Mouse (Mus musculus) hindbrain, postnatal 0 days (tissue): ENCODE data around the gene Tmcc2. TPM values are rescaled to one million over a fixed set of nuclear protein-coding genes. Genes with fewer than 3 reads are reported as not detected.

Experiments
- ATAC-seq: fragments of 200-750 bp; cut with Nextera tagmentation; 2 replicates; pipeline ENCODE4 v1.8.0; 2017; ENCODE audit warnings: mild to moderate bottlenecking, moderate TSS enrichment, moderate library complexity
- DNase-seq: peaks from one replicate; pipeline ENCODE4 v3.0.0-alpha.2; 2015; ENCODE audit warnings: low spot score
- H3K27ac ChIP-seq: fragments of 300-500 bp; sonication (generic); 2 replicates; pipeline ENCODE4 v1.5.1; 2014; ENCODE audit warnings: mild to moderate bottlenecking
- H3K27me3 ChIP-seq: fragments of 300-500 bp; sonication (generic); 2 replicates; pipeline ENCODE4 v1.6.1; 2014; ENCODE audit warnings: low read length, mixed read lengths; ENCODE audit not compliant: insufficient read depth
- H3K36me3 ChIP-seq: fragments of 300-500 bp; sonication (generic); 2 replicates; pipeline ENCODE4 v1.6.1; 2014; ENCODE audit warnings: low read length, mixed read lengths; ENCODE audit not compliant: insufficient read depth
- H3K4me1 ChIP-seq: fragments of 300-500 bp; sonication (generic); 2 replicates; pipeline ENCODE4 v1.6.1; 2014; ENCODE audit warnings: antibody characterized with exemption, low read length, mixed read lengths; ENCODE audit not compliant: insufficient read depth
- H3K4me2 ChIP-seq: fragments of 300-500 bp; sonication (generic); 2 replicates; pipeline ENCODE4 v1.6.1; 2014; ENCODE audit warnings: low read depth, mild to moderate bottlenecking, low read length, moderate library complexity, mixed read lengths
- H3K4me3 ChIP-seq: fragments of 300-500 bp; sonication (generic); 2 replicates; pipeline ENCODE4 v1.5.1; 2014; ENCODE audit warnings: low read length
- H3K9ac ChIP-seq: fragments of 300-500 bp; sonication (generic); replicated peaks from 2 replicates; pipeline ENCODE4 v1.6.1; 2014; ENCODE audit warnings: mild to moderate bottlenecking, low read length, moderate library complexity, mixed read lengths
- H3K9me3 ChIP-seq: fragments of 300-500 bp; sonication (generic); 2 replicates; pipeline ENCODE4 v1.6.1; 2016; ENCODE audit warnings: low read length, mixed read lengths
- CTCF ChIP-seq: IDR thresholded peaks from 2 replicates; pipeline ENCODE4 v1.5.1; 2016; ENCODE audit warnings: antibody characterized with exemption, control low read depth, low read depth
- WGBS: fragments of 180-500 bp; shearing (Covaris S2); extraction: QIAGEN DNeasy Blood & Tissue Kit; methylation state at CpG from one replicate; pipeline ENCODE4 v1.1.7; 2014; 5-methylcytosine and 5-hydroxymethylcytosine counted together
- polyA plus RNA-seq: library from polyadenylated mRNA; unstranded; fragments of >200 nt; fragmentation: Nextera tagmentation; extraction: Ambion mirVana; gene quantifications from 2 replicates; pipeline ENCODE4 v1.2.1, GENCODE M21; 2015
- total RNA-seq: library from RNA; depleted of rRNA; stranded (reverse); fragments of >200 nt; gene quantifications from 2 replicates; pipeline ENCODE4 v1.2.3, GENCODE M21; 2014

Tmcc2 gene
- total and polyA plus RNA-seq, 2 experiments from 2014 or later: 33.5 to 138 TPM

- Histone ChIP-seq H3K4me3 (no peak overlapping the region), H3K9ac (no peak overlapping the region), H3K9me3 (no peaks in the 10 kb centered on the region), H3K27ac (no peak overlapping the region), H3K36me3 (0 out of 2 replicates have a peak, but pooled peaks cover 7% of the 10 kb centered on the region), H3K27me3 (no peaks in the 10 kb centered on the region), H3K4me1 (peaks cover 33% of the 10 kb centered on the region), H3K4me2 (no peak overlapping the region)
- WGBS: 58% methylated on average over 5 of the region's 5 CpGs
- TF ChIP-seq CTCF: no peak
- ATAC-seq (no peak), DNase-seq (no peak)
Observed at GRCm38 (mm10) chr1:132372354-132372753, 18.7 kb downstream of the Tmcc2 start.

- no peak for TF ChIP-seq CTCF
- H3K9me3 ChIP-seq: no peaks in the 10 kb centered on the region
- H3K27ac ChIP-seq: no peak overlapping the region; the same call in 1 of the 2 replicates
- no peaks in the 10 kb centered on the region for H3K27me3 ChIP-seq
- no peak for DNase-seq
- ATAC-seq: no peak
- H3K4me1 ChIP-seq: peaks cover 29% of the 10 kb centered on the region
- no peak overlapping the region for H3K4me3 ChIP-seq
- 0 out of 2 replicates have a peak overlapping the region, but pooled peaks have one; percentile 26 for H3K9ac ChIP-seq
- H3K36me3 ChIP-seq: 0 out of 2 replicates have a peak, but pooled peaks cover 7% of the 10 kb centered on the region
- 39% methylated on average over 8 of the region's 8 CpGs for WGBS
- no peak overlapping the region for H3K4me2 ChIP-seq
Observed at GRCm38 (mm10) chr1:132371298-132372081, 19.6 kb downstream of the Tmcc2 start.

GRCm38 (mm10) chr1:132370681-132371173 is 20.4 kb downstream of the Tmcc2 start:
- Histone ChIP-seq H3K27ac (no peak overlapping the region; the same call in 1 of the 2 replicates), H3K9me3 (no peaks in the 10 kb centered on the region), H3K9ac (no peak overlapping the region), H3K4me1 (peaks cover 32% of the 10 kb centered on the region), H3K27me3 (no peaks in the 10 kb centered on the region), H3K4me3 (no peak overlapping the region), H3K4me2 (no peak overlapping the region), H3K36me3 (0 out of 2 replicates have a peak, but pooled peaks cover 7% of the 10 kb centered on the region)
- ATAC-seq: peak; percentile 6; the same call in 1 of the 2 replicates
- no peak for DNase-seq
- WGBS: 66% methylated on average over 9 of the region's 9 CpGs
- TF ChIP-seq CTCF: no peak

GRCm38 (mm10) chr1:132367692-132368506 is 23.2 kb downstream of the Tmcc2 start:
- Histone ChIP-seq H3K9me3 (no peaks in the 10 kb centered on the region), H3K27me3 (no peaks in the 10 kb centered on the region), H3K4me1 (peaks cover 16% of the 10 kb centered on the region), H3K27ac (no peak overlapping the region), H3K9ac (no peak overlapping the region), H3K4me2 (no peak overlapping the region), H3K36me3 (no peaks in the 10 kb centered on the region), H3K4me3 (no peak overlapping the region)
- DNase-seq: peak; percentile 93
- TF ChIP-seq CTCF: peak; percentile 96
- peak; percentile 90 for ATAC-seq
- 27% methylated on average over 7 of the region's 7 CpGs for WGBS

- H3K27me3 ChIP-seq: no peaks in the 10 kb centered on the region
- no peaks in the 10 kb centered on the region for H3K36me3 ChIP-seq
- 52% methylated on average over 6 of the region's 6 CpGs for WGBS
- H3K4me1 ChIP-seq: peaks cover 11% of the 10 kb centered on the region; the same call in 1 of the 2 replicates
- H3K4me2 ChIP-seq: no peak overlapping the region
- 0 out of 2 replicates have a peak overlapping the region, but pooled peaks have one; percentile 11 for H3K27ac ChIP-seq
- no peak for TF ChIP-seq CTCF
- DNase-seq: no peak
- H3K9me3 ChIP-seq: no peaks in the 10 kb centered on the region
- no peak overlapping the region for H3K4me3 ChIP-seq
- no peak overlapping the region for H3K9ac ChIP-seq
- ATAC-seq: no peak
Observed at GRCm38 (mm10) chr1:132366937-132367336, 24.1 kb downstream of the Tmcc2 start.

GRCm38 (mm10) chr1:132366235-132366634 is 24.8 kb downstream of the Tmcc2 start:
- no peak for ATAC-seq
- H3K36me3 ChIP-seq: peaks cover under 1% of the 10 kb centered on the region; the same call in 1 of the 2 replicates
- H3K4me3 ChIP-seq: no peak overlapping the region
- H3K4me2 ChIP-seq: no peak overlapping the region
- WGBS: 55% methylated on average over 8 of the region's 8 CpGs
- H3K27me3 ChIP-seq: no peaks in the 10 kb centered on the region
- H3K9ac ChIP-seq: no peak overlapping the region
- no peak overlapping the region for H3K27ac ChIP-seq
- TF ChIP-seq CTCF: no peak
- no peaks in the 10 kb centered on the region for H3K9me3 ChIP-seq
- H3K4me1 ChIP-seq: peaks cover 11% of the 10 kb centered on the region; the same call in 1 of the 2 replicates
- DNase-seq: no peak
